Mouse (Mus musculus) MN1 (cell line): ENCODE results near the gene Ski.

Source experiments
- DNase-seq: peaks from one replicate; pipeline ENCODE4 v3.0.0-alpha.2; 2016; ENCODE audit warnings: low spot score

Gene Ski

DNA sequence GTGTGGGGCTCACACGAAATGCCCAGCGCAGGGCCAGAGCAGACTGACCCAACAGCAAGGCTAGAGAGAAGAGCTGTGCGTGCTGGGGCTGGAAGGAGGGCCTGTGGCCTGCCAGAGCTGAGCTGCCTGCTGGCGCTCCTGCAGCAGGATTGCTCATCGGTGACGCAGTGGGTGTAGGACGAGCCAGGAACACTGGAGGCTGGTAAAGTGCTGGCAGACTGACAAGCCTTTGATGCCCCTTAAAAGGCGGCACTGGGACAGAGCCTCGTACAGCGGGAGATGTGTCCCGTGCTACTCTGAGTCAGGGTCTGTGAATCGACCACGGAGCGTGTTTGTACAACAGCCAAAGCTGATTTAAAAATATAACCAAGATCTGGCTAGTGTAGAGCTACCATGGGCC lies 92.4 kb downstream of the Ski start:
- DNase-seq: peak; percentile 91

DNA sequence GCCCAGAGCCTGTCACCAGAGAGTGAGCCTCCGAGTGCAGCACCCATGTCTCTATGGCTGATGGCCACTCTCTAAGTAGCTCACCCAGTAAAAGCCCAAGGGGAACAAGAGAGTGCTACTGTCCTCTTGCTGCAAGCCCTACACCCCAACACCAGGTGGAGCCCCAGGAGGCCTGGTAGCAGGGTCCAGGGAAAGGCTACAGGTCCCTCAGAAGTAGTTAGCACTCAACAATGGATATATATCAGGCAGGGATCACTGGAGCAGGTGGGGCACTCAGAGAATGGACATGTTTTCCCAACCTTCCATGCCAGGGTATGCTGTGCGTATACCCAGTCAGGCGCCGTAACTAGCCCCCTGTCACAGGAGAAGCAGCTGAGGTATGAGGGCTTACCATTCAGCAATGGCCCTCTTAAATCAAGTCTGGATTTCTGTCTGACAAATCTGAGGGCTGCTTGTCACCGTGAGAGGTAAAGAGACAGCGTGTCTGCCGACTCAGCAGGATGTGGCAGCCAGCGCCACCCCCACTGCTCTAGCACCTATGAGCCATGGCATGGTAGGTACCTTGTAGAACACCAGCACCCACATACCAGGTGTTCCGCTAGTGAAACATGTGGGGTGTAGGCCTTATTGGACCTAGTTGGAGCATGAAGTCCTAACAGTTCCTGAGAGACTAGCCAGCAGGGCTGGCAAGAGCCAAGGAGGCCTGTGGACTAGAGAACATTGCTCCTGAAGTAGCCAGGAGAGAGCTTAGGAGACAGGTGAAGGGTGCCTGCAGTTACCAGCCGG lies 93.1 kb downstream of the Ski start:
- peak; percentile 48 for DNase-seq

DNA sequence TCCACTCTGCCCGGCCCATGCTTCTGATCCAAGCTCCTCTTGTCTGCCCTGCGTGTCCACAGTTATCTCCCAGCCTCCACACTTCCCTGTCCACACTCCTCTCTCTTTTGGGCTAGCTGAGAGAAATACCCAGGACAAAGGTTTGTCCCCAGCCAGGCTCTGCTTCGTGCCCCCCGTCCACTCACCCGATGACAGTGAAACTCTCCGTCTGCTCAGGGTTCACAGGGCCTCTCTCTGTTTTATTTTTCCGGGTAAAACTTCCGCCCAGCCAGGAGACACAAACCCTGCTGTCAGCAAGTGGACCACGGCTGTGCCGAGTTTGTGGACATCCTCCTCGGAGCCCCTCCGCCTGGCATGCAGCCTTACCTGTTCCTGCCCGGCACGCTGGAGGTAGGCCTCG lies 94.0 kb downstream of the Ski start:
- DNase-seq: no peak

DNA sequence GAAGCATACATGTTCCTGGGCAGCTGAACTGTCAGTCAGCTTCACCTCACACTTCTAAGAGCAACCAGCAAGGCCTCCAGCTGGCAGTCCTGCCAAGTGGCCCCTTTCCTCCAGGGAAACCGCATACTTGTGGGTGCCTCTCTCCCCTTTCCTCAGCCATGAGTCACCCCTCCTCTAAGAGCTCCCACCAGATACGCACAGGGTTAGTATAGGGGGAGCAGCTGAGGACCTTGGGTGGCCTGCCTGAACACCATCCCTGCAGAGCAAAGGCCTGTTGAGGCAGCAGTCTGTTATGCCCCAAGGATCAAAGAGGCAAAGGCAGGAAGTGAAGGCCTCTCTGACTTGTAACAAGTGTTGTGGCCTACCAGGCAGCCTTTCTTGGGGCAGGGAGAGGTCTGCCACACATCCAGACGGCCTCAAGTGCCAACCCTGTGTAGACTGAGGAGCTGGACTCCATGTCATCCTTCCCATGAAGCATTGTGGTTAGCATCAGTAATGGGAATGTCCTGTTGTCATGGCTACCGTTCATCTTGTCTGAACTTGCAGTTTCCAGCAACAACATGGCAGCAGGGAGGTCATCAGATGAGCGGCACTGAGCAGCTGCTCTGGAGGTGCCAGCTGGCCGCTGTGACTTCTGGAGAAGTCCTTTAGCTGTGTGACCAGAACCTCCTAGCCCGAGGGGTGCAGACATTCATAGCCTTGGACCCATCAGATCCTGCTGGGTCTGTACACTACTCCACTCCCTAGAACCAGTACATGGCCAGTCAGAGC lies 95.6 kb downstream of the Ski start:
- no peak for DNase-seq

DNA sequence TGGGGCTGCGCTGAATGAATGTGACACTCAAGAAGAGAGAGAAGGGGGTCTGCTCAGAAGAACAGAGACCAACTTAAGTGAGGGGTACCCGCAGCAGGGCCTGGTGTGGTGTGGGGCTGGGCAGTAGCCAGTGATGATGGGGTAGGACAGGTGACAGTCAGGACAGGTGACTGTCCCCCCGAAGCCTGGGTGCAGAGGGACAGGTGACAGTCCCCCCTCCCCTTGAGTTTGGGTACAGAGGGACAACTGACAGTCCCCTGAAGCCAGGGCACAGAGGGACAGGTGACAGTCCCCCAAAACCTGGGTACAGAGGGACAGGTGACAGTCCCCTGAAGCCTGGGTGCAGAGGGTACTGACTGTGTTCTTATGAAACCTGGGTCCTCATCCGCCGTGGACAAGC lies 96.2 kb downstream of the Ski start:
- DNase-seq: no peak

DNA sequence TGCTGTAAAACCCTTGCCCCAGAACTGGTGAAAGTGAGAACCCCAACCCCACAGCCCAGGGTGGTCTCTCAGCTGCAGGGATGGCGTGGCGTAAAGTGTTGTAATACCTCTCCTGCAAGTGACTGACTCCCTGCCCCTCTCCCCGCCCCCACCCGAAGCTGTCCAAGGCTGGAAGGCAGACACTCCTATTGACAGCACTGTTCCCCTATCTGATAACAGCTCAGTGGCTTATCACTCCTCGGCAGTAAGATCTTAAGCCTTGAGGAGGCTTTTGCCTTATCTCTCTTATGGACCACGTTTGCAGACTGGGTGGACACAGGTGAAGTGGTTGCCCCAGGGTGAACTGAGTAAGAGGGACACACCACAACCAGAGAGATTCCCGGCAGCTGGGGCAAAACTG lies 97.1 kb downstream of the Ski start:
- DNase-seq: no peak

DNA sequence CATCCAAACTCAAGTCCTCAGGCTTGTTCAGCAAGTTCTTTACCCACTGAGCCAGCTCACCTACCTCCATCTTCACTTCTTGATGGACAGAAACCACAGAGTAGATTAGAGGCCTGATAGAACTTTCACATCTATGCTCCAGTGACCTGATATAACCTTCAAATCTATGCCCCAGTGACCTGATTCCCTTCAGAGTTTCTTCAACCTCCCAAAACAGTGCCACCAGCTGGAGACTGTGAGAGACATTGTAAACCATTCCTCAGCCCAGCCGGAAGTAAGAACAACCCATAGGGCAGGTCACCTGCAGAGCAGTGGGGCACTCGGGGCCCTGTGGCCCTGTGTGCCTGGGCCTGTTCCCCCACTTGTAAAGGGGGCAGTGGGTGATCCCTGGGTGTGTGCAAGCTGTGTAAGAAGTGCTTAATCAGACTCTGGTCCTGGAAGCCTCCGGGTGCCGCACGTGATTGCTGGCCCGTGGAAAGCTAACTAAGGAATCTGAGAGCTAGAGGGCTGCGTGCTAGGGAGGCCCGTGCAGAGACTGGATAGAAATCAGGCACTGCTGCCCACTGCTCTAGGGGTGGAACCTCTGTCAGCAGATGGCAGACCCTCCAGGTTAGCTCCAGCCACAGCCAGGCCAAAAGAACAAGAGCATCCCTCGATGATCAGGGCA lies 98.4 kb downstream of the Ski start:
- DNase-seq: no peak

DNA sequence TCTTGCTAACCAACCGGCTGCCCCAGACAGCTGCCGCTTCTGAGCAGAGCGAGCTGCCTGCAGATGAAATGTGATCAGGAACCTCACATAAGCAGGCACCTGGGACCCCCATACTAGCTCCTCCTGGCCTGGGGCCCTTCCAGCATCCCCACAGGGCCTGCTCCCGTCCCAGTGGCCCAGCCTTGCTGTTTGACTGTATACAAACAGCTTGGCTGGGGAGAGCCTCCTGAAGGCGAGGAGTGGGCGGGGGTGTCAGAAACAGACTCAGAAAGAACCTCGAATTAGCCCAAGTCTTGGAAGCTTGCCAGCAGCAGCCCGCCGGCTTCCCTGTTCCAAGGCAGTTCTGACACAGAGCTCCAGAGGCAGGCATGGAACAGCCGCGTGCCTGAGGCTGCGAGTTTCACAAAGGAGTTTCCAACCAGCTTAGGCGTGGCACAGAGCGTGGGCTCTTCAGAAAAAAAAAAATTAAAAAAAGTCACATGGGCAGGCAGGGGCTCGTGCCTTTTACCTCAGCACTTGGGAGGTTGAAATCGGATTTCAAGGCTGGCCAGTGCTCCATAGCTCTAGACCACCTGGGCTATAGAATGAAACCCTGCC lies 99.8 kb downstream of the Ski start:
- peak; percentile 91 for DNase-seq

DNA sequence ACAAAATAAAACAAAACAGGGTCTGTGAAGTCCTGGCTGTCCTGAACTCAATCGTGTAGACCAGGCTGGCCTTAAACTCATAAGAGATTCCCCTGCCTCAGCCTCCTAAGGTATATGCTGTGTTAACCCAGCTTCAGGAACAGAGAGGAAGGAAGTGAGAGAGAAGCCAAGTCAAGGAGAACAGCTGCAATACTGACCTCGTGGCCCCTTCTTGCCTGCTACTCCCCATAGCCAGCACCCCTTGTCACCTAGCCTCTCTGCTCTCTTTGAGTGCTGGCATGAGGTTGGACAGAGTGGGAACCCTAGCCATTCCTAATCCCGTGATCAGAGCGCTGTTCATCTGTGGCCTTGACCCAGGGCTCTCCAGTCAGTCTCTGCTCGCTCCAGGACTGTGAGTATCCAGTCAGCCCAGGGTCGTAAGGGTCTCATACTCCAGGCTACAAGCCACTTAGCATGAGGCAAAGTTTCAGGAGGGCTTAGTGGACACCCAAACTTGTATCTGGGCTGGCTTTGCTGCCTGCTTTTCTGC lies 100.4 kb downstream of the Ski start:
- no peak for DNase-seq

DNA sequence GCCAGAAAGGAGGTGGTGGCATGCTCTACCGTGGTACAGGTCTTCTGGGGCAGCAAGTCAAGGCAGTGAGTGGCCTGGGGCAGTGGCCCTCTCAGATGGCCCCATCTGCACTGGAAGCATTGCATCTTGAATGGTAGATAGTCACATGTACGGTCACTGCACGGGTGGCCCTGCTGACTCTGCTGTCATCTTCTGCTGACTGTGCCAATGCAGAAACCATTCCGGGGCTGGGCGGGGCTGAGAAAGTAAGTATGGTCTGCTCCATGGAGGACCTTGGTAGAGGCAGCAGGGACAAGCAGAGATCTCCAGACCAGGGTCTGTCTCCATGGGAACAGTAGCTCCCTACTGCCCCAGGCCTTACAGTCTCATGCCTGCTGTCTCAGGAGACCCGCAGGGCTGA lies 101.2 kb downstream of the Ski start:
- peak; percentile 38 for DNase-seq

DNA sequence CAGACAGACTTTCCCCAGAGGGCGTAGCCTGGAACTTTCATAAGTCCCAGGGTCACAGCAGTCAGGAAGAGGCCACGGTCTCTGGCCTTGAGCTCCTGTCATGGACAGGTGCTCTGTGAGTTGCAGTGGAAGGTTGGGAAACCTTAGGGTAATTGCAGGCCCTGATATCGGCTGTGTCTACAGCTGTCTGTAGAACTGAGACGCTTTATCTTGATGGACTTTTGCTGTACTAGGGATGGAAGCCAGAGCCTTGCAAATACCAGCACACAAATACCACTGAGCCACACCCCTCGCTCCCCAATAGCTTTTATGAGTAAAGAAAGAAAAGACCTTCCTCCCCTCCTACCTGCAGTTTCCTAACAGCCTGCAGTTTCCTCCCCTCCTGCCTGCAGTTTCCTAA lies 101.8 kb downstream of the Ski start:
- DNase-seq: no peak

DNA sequence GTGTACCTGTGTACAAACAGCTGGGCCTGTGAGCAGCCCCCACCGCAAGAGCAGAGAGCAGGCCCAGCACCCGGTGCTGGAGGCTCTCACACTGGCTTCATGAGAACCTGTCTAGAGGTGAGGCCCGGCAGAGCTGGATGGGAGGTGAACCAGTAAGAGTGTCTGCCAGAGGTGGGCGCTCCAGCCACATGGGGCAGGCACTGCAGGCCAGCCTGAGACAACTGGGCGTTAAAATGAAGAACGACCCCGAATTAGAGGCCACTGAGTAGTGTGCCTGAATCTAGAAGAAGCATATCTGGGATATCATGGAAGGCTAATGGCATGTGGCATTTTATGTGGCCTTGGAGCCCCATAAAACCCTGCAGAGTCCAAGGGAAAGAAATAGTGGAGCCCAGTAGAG lies 102.4 kb downstream of the Ski start:
- no peak for DNase-seq

DNA sequence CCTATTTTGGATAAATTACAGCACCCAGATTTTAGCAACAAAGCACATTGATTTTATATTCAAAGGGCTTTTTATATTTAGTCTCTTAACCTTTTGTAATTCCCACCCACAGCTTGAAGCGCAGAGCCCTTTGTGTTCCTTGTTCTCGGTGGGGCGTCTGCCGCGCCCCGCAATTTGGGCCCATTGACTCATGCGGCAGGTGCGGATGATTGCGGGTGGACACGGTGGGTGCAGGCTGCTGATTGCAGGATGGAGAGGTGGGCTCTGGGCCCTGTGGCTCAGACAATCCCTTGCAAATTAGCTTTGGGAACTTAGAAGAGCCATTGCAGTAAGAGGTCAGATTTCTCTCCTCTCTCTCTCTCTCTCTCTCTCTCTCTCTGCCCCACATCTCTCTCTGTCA lies 104.1 kb downstream of the Ski start:
- DNase-seq: no peak

DNA sequence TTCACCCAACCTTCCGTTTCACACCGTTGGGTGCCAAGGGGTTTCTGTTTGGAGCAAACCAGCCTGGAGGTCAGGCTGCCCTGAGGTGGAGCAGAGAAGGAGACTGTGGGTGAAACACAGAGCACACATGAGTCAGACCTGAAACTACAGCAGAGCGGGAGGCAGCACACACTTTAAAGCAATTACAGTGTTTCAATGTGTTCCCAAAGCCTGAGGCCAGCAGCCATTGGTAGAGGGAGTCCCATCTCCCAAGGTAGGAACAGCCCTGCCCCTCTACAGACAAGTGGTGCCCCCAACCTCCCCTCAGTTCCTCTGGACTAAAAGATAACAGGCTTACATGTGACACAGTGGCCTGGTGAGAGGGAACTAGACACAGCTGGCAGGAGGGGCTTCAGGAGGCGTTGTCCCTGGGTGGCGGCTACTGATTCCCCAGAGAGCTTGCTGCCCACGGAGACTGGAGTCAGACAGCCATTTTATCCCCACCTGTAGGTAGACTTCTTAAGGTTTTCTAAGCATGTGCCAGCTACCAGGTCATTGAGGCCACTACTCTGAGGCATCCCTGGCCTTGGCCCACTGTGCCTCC lies 104.9 kb downstream of the Ski start:
- no peak for DNase-seq

DNA sequence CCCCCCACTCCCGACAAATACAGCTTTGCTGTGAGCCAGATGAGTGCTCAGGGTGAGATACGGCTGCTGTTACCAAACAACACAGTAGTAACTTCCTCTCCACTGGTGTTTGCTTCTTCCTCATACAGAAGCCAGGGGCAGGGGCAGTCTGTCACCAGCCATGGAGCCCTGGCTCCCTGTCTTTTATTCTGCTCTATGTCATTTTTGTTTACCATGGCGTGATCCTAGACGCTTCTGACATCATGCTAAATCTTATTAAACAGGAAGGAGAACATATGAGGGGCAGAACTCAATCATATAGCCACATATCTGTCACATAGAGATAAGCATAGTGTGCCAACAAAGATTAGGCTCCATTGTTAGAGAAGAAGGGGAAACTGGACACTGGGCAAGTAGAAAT lies 105.8 kb downstream of the Ski start:
- DNase-seq: no peak

DNA sequence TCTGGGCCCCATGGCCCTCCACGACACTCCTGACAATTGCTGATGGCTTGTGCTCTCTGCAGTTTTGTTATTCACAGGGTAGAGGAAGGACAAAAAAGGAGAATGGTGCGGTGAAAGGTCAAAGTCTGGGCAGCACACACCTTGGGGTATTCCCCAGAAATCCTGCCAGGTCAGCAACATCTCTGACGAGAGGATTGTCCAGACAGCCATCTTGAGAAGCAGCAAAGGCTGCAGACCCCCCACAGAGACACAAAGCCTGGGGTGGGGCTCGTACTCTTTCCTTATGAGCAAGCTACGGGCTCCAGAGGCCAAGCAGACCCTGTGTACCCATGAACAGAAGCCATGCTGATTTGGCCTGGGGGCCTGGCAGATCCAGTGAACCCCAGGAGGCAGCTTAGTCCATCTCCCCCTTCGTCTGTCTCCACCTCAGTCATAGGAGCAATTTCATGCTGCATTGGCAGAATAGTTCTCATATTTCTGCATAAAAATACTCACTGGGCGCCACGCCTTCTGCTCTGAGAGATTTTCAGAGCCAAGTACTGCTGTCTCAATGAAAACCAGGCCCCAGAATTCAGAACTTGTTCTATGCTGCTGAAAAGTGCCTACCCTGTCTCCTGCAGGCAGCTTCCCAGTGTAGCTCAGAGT lies 108.5 kb downstream of the Ski start:
- no peak for DNase-seq

DNA sequence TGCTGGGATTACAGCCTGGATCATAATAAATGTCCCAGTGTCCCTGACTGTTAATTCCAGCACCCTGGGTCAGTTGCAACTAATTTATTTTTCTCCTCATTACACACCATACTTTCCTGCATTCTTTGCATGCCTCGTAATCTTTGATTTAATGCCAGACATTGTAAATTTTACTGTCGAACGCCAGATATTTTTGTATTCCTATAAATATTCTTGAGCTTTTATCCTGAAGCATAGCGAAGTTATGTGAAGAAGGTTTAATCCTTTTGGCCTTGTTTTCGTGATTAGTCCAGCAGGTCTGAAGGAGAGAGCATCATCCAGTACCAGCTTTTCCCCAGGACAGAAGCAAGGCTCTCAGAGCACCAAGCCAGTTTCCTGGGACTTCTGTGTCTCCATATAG lies 112.9 kb downstream of the Ski start:
- no peak for DNase-seq

DNA sequence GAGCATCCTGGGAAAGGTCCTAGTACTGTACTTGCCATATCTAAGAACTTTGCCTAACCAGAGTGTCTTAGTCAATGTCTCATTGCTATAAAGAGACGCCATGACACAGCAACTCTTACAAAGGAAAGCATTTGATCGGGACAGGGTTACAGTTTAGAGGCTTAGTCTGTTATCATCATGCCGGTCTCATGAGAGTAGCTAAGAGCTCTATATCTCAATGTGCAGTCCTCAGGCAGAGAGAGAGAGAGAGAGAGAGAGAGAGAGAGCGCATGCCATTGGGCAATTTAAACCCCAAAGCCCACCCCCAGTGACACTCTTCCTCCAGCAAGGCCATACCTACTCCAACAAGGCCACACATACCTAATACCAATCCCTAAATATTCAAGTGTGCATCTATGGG lies 114.5 kb downstream of the Ski start:
- no peak for DNase-seq
